Mouse (Mus musculus) stomach, postnatal 0 days (tissue): Measurements from ENCODE around the gene Gm6592.

Experiments
- CTCF ChIP-seq: IDR thresholded peaks from 2 replicates; pipeline ENCODE4 v1.5.1; 2016; ENCODE audit warnings: antibody characterized with exemption, low read depth, mild to moderate bottlenecking, moderate library complexity
- EP300 ChIP-seq: optimal IDR thresholded peaks from 2 replicates; pipeline ENCODE3; 2016; ENCODE audit warnings: antibody characterized with exemption

GRCm38 (mm10) chrX:8832043-8832442 lies 11.8 kb upstream of the Gm6592 start:
- TF ChIP-seq CTCF, result peak; percentile 74
- no peak for TF ChIP-seq EP300
